Mouse (Mus musculus): ENCODE results near the gene Hmg20b.

DNA sequence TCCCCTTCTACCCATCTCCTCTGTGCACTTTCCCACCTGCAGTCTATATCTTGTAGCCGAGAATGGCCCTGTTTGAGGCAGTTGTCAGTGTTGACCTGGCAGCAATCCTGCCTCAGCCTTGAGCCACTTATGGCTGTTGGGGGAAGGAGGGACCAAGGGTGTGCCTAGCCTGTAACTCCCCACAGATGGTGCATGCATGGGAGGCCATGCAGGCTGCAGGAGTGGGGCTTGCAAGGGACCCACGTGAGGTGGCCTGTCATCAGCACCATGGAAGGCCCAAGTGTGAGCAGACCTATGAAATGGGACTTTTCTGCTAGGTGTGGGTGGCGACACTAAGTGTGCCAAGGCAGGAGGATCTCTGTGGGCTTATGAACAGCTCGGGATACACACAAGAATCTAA lies 14.8 kb upstream of the Hmg20b start:
- TF ChIP-seq EP300 (IDR thresholded peaks at IDR 0.05; ENCODE audit: insufficient read depth, low read depth, low read length) (no peak), CTCF (IDR thresholded peaks at IDR 0.05; ENCODE audit: low read depth, low read length) (no peak), POLR2A (IDR thresholded peaks at IDR 0.05; ENCODE audit: insufficient read depth, low read length) (no peak)

Measured in ES-Bruce4 (cell line).